Mouse (Mus musculus): ENCODE data around the gene Eef1a2.

- no peak for TF ChIP-seq POLR2A (IDR thresholded peaks at IDR 0.05; ENCODE audit: low read depth, low read length)
- no peak for TF ChIP-seq CTCF (IDR thresholded peaks at IDR 0.05; ENCODE audit: borderline replicate concordance, insufficient read depth, low read length)
Measured at GRCm38 (mm10) chr2:181201606-181202005, 44.8 kb upstream of the Eef1a2 start.
